Mouse (Mus musculus) neural tube, embryonic 14.5 days (tissue): ENCODE data around the gene Dhdds. TPM values are rescaled to one million over a fixed set of nuclear protein-coding genes. Genes with fewer than 3 reads are reported as not detected.

Source experiments
- ATAC-seq: fragments of 200-750 bp; cut with Nextera tagmentation; 2 replicates; pipeline ENCODE4 v1.8.0; 2017; ENCODE audit warnings: low read depth, mild to moderate bottlenecking, moderate TSS enrichment, moderate library complexity
- H3K27ac ChIP-seq: fragments of 300-500 bp; sonication (generic); 2 replicates; pipeline ENCODE4 v1.5.1; 2014; ENCODE audit warnings: low read depth, mild to moderate bottlenecking, control low read depth, low read length, moderate library complexity, mixed read lengths
- H3K27me3 ChIP-seq: fragments of 300-500 bp; sonication (generic); 2 replicates; pipeline ENCODE4 v1.6.1; 2014; ENCODE audit warnings: low read length; ENCODE audit not compliant: control insufficient read depth, insufficient read depth
- H3K36me3 ChIP-seq: fragments of 300-500 bp; sonication (generic); 2 replicates; pipeline ENCODE4 v1.6.1; 2014; ENCODE audit warnings: low read length, mixed read lengths; ENCODE audit not compliant: control insufficient read depth, insufficient read depth
- H3K4me1 ChIP-seq: fragments of 300-500 bp; sonication (generic); 2 replicates; pipeline ENCODE4 v1.6.1; 2014; ENCODE audit warnings: low read length; ENCODE audit not compliant: control insufficient read depth, insufficient read depth
- H3K4me2 ChIP-seq: fragments of 300-500 bp; sonication (generic); 2 replicates; pipeline ENCODE4 v1.6.1; 2014; ENCODE audit warnings: mild to moderate bottlenecking, low read depth, low read length, control low read depth
- H3K4me3 ChIP-seq: fragments of 300-500 bp; sonication (generic); 2 replicates; pipeline ENCODE4 v1.5.1; 2014; ENCODE audit warnings: low read depth, low read length, control low read depth, mixed read lengths
- H3K9ac ChIP-seq: fragments of 300-500 bp; sonication (generic); replicated peaks from 2 replicates; pipeline ENCODE4 v1.6.1; 2014; ENCODE audit warnings: low read depth, mild to moderate bottlenecking, control low read depth, low read length, mixed read lengths
- H3K9me3 ChIP-seq: fragments of 300-500 bp; sonication (generic); 2 replicates; pipeline ENCODE4 v1.6.1; 2016; ENCODE audit warnings: low read length; ENCODE audit not compliant: control insufficient read depth
- WGBS: fragments of 180-500 bp; shearing (Covaris S2); extraction: QIAGEN DNeasy Blood & Tissue Kit; methylation state at CpG from one replicate; pipeline ENCODE4 v1.1.7; 2014; 5-methylcytosine and 5-hydroxymethylcytosine counted together
- polyA plus RNA-seq: library from polyadenylated mRNA; unstranded; fragments of >200 nt; fragmentation: Nextera tagmentation; extraction: Ambion mirVana; gene quantifications from 2 replicates; pipeline ENCODE4 v1.2.1, GENCODE M21; 2014

The Dhdds gene
- polyA plus RNA-seq, result 48.8 and 48.9 TPM in 2 replicates

GRCm38 (mm10) chr4:134000466-134001438 is at the start of gene Dhdds:
Dhdds (minus strand) TSS chr4:134000918.
- Histone ChIP-seq H3K27me3 (no peaks in the 10 kb centered on the region), H3K9me3 (no peaks in the 10 kb centered on the region), H3K4me3 (peak within 1 kb of the TSS; percentile 46), H3K36me3 (peaks cover 4% of the 10 kb centered on the region; the same call in 1 of the 2 replicates), H3K4me1 (peaks cover 8% of the 10 kb centered on the region), H3K4me2 (peak within 1 kb of the TSS; percentile 94), H3K27ac (peak within 1 kb of the TSS; percentile 62; the same call in 1 of the 2 replicates), H3K9ac (peak within 1 kb of the TSS; percentile 41)
- peak; percentile 97 for ATAC-seq
- WGBS, result 1% methylated on average over 49 of the region's 49 CpGs

- Histone ChIP-seq H3K4me2 (no peak overlapping the region), H3K4me3 (no peak overlapping the region), H3K27ac (no peak overlapping the region), H3K27me3 (no peaks in the 10 kb centered on the region), H3K9ac (no peak overlapping the region), H3K9me3 (no peaks in the 10 kb centered on the region), H3K4me1 (no peaks in the 10 kb centered on the region), H3K36me3 (no peaks in the 10 kb centered on the region)
- 88% methylated on average over 5 of the region's 5 CpGs for WGBS
- no peak for ATAC-seq
Measured at GRCm38 (mm10) chr4:134047648-134048047, 46.9 kb upstream of the Dhdds start.

- H3K4me1 ChIP-seq, result no peaks in the 10 kb centered on the region
- no peaks in the 10 kb centered on the region for H3K9me3 ChIP-seq
- H3K4me2 ChIP-seq, result no peak overlapping the region
- H3K4me3 ChIP-seq, result no peak overlapping the region
- WGBS, result 64% methylated on average over 2 of the region's 2 CpGs
- no peak overlapping the region for H3K9ac ChIP-seq
- H3K36me3 ChIP-seq, result no peaks in the 10 kb centered on the region
- no peak overlapping the region for H3K27ac ChIP-seq
- no peaks in the 10 kb centered on the region for H3K27me3 ChIP-seq
- ATAC-seq, result no peak
Measured at GRCm38 (mm10) chr4:134043041-134043440, 42.3 kb upstream of the Dhdds start.

GRCm38 (mm10) chr4:134041317-134042123 is 40.8 kb upstream of the Dhdds start:
- Histone ChIP-seq H3K27ac (no peak overlapping the region), H3K27me3 (no peaks in the 10 kb centered on the region), H3K9ac (no peak overlapping the region), H3K4me3 (no peak overlapping the region), H3K36me3 (no peaks in the 10 kb centered on the region), H3K4me1 (no peaks in the 10 kb centered on the region), H3K9me3 (no peaks in the 10 kb centered on the region), H3K4me2 (no peak overlapping the region)
- no peak for ATAC-seq
- 44% methylated on average over 9 of the region's 9 CpGs for WGBS

- Histone ChIP-seq H3K9ac (no peak overlapping the region), H3K27ac (no peak overlapping the region), H3K4me3 (no peak overlapping the region), H3K9me3 (no peaks in the 10 kb centered on the region), H3K4me1 (no peaks in the 10 kb centered on the region), H3K27me3 (no peaks in the 10 kb centered on the region), H3K36me3 (no peaks in the 10 kb centered on the region), H3K4me2 (no peak overlapping the region; the same call in 1 of the 2 replicates)
- no peak; the same call in 1 of the 2 replicates for ATAC-seq
- WGBS, result 6% methylated on average over 16 of the region's 16 CpGs
Measured at GRCm38 (mm10) chr4:134035953-134036352, 35.2 kb upstream of the Dhdds start.

GRCm38 (mm10) chr4:134025802-134026201 is 25.1 kb upstream of the Dhdds start:
- no peak overlapping the region for H3K9ac ChIP-seq
- ATAC-seq, result no peak
- 34% methylated on average over 9 of the region's 9 CpGs for WGBS
- no peaks in the 10 kb centered on the region for H3K9me3 ChIP-seq
- H3K36me3 ChIP-seq, result no peaks in the 10 kb centered on the region
- H3K4me2 ChIP-seq, result no peak overlapping the region
- H3K4me3 ChIP-seq, result no peak overlapping the region
- no peak overlapping the region for H3K27ac ChIP-seq
- H3K27me3 ChIP-seq, result no peaks in the 10 kb centered on the region
- H3K4me1 ChIP-seq, result no peaks in the 10 kb centered on the region

- Histone ChIP-seq H3K4me2 (peak overlapping the region; percentile 41; the same call in 1 of the 2 replicates), H3K4me3 (no peak overlapping the region), H3K9me3 (no peaks in the 10 kb centered on the region), H3K36me3 (no peaks in the 10 kb centered on the region), H3K9ac (no peak overlapping the region), H3K4me1 (peaks cover 13% of the 10 kb centered on the region; the same call in 1 of the 2 replicates), H3K27me3 (no peaks in the 10 kb centered on the region), H3K27ac (no peak overlapping the region)
- no peak for ATAC-seq
- WGBS, result 2% methylated on average over 11 of the region's 11 CpGs
Measured at GRCm38 (mm10) chr4:134020621-134021020, 19.9 kb upstream of the Dhdds start.

- 0 out of 2 replicates have a peak, but pooled peaks have one; percentile 51 for ATAC-seq
- Histone ChIP-seq H3K27ac (peak overlapping the region; percentile 66; the same call in 1 of the 2 replicates), H3K4me3 (peak overlapping the region; percentile 15; the same call in 1 of the 2 replicates), H3K4me2 (peak overlapping the region; percentile 41), H3K9me3 (no peaks in the 10 kb centered on the region), H3K36me3 (no peaks in the 10 kb centered on the region), H3K4me1 (peaks cover 13% of the 10 kb centered on the region; the same call in 1 of the 2 replicates), H3K9ac (0 out of 2 replicates have a peak overlapping the region, but pooled peaks have one; percentile 21), H3K27me3 (no peaks in the 10 kb centered on the region)
- WGBS, result 1% methylated on average over 16 of the region's 16 CpGs
Measured at GRCm38 (mm10) chr4:134019641-134020351, 19.1 kb upstream of the Dhdds start.
